In the genomic region with DNA sequence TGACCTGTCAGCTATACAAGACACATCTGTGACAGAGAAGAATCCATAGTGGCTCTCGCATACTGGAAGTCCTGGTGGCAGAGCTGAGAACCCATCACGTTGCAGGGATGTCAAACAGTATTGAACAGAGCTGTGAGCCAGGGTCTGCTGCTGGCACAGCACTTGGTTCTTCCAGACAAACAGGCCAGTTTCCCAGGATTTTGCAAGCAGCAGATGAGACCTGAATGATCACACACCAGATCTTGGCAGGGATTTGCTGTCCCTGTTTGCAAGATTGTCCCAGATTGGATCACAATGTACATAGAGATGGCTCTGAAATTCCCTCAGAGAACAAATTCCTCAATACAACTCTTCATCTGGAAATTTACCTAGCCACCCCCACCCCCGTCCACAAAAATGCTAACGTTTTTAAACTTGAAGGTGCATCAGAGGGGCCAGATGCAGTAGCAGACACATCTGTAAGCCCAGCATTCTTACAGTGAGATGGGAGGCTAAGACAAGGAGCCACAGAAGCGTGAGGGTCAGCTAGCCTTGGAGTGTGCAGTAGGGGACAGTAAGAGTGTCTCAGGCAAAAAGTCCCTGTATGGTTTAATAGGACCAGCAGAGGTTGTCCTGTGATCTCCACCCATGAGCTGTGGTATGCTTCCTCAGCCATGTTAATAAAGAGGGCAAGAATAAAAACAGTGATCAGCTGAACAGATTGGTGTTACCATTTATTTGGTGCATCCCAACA, we compare ENCODE assay signal across 9 mouse cellular contexts.
DNase-seq lines count a peak whose midpoint lies in the region.
"Had no signal": no experiment of that assay in that cellular context is flagged by ENCODE, and none has a peak within 500 bp of the region (broad histone marks: within the 10 kb centered on the region; RNA-seq: fewer than 3 reads in every experiment).

No protein-coding gene starts in this region.

- intact Hi-C loops in heart, postnatal 25 days (cut with DNase I): no loop called here

- peak; percentile 11 to 32 for DNase-seq in frontal cortex, postnatal 36 days (ENCODE audit: low spot score in 2 of 2)
- DNase-seq in frontal cortex, postnatal 10 days (ENCODE audit: low spot score in 2 of 2): no peak
- DNase-seq in right cerebral cortex, adult 18-20 months: peak; percentile 17
- no peak for DNase-seq in right cerebral cortex, postnatal 25 days
- DNase-seq in layer of hippocampus, postnatal 10 days (ENCODE audit: low spot score in 2 of 2): peak; percentile 40 to 49
- peak; percentile 57 for DNase-seq in telencephalon, adult 2 months (ENCODE audit: low read depth, low spot score)
- no peak for DNase-seq in gastrocnemius, adult 18-20 months (ENCODE audit: low spot score)
- DNase-seq in heart, postnatal 25 days (ENCODE audit: low spot score): no peak
- DNase-seq: liver, embryonic 13.5 days had no signal

Comparison
In these comparisons a context has a peak if more than half of its experiments do, and no peak if none do; other contexts are left out.
1. DNase-seq: peak in frontal cortex, postnatal 36 days (2 of 2), right cerebral cortex, adult 18-20 months (single experiment), layer of hippocampus, postnatal 10 days (2 of 2) and telencephalon, adult 2 months (single experiment); none in frontal cortex, postnatal 10 days (0 of 2), right cerebral cortex, postnatal 25 days (single experiment), gastrocnemius, adult 18-20 months (single experiment) and heart, postnatal 25 days (single experiment).